Mouse (Mus musculus) gastrocnemius, postnatal 4 days (tissue): ENCODE measurements around the gene Gabra4. TPM values are rescaled to one million over a fixed set of nuclear protein-coding genes. Genes with fewer than 3 reads are reported as not detected.
"Not testable (repeated sequence)": the region's sequence is repeated elsewhere in the genome, so short reads cannot be mapped to it uniquely, and the experiment has no call there.

Experiments
- DNase-seq, 2 experiments: peaks; one replicate each; pipeline ENCODE4 v3.0.0; 2021 to 2022; ENCODE audit warnings: low spot score in 2 of 2, mixed read lengths in 2 of 2
- total RNA-seq, 2 experiments: library from RNA; stranded (reverse); gene quantifications; 2 replicates each; pipeline ENCODE4 v1.2.3; 2021

The Gabra4 gene
- total RNA-seq, 2 experiments from 2014 or later: 0.76 to 1.1 TPM

GRCm38 (mm10) chr5:71525486-71525885, 132.6 kb downstream of the Gabra4 start:
- not testable (repeated sequence) for DNase-seq

Other genes with a start within 250 kb of the Gabra4 start
- gene Cox7b2, start 110.1 kb downstream of the Gabra4 start, total RNA-seq: not detected
- under 1 TPM in 1 of 2 experiments, not detected in 1; 0.03 TPM for gene Gabrb1, start 195 bp downstream of the Gabra4 start, total RNA-seq